Mouse (Mus musculus) stomach, embryonic 16.5 days (tissue): Measurements from ENCODE around the gene Tmem143. TPM values are rescaled to one million over a fixed set of nuclear protein-coding genes. Genes with fewer than 3 reads are reported as not detected.

Experiments
- ATAC-seq: fragments of 200-750 bp; cut with Nextera tagmentation; 2 replicates; pipeline ENCODE4 v1.8.0; 2017; ENCODE audit warnings: moderate number of reproducible peaks, moderate TSS enrichment; ENCODE audit not compliant: insufficient read depth, low FRiP score
- H3K27ac ChIP-seq: fragments of 300-500 bp; sonication (generic); 2 replicates; pipeline ENCODE4 v1.5.1; 2014; ENCODE audit warnings: low read length
- H3K27me3 ChIP-seq: fragments of 300-500 bp; sonication (generic); 2 replicates; pipeline ENCODE4 v1.6.1; 2014; ENCODE audit warnings: low read length, control low read depth, mixed read lengths; ENCODE audit not compliant: control insufficient read depth, insufficient read depth
- H3K36me3 ChIP-seq: fragments of 300-500 bp; sonication (generic); 2 replicates; pipeline ENCODE4 v1.6.1; 2014; ENCODE audit warnings: low read length; ENCODE audit not compliant: control insufficient read depth, insufficient read depth
- H3K4me1 ChIP-seq: fragments of 300-500 bp; sonication (generic); 2 replicates; pipeline ENCODE4 v1.6.1; 2014; ENCODE audit warnings: low read length, control low read depth, mixed read lengths; ENCODE audit not compliant: control insufficient read depth, insufficient read depth
- H3K4me2 ChIP-seq: fragments of 300-500 bp; sonication (generic); 2 replicates; pipeline ENCODE4 v1.6.1; 2014; ENCODE audit warnings: low read depth, low read length, mixed read lengths
- H3K4me3 ChIP-seq: fragments of 300-500 bp; sonication (generic); replicated peaks from 2 replicates; pipeline ENCODE4 v1.5.1; 2014; ENCODE audit warnings: mild to moderate bottlenecking, low read length
- H3K9ac ChIP-seq: fragments of 300-500 bp; sonication (generic); 2 replicates; pipeline ENCODE4 v1.6.1; 2014; ENCODE audit warnings: low read length
- H3K9me3 ChIP-seq: fragments of 300-500 bp; sonication (generic); replicated peaks from 2 replicates; pipeline ENCODE4 v1.6.1; 2016; ENCODE audit warnings: low read length, control low read depth; ENCODE audit not compliant: control insufficient read depth
- WGBS: fragments of 180-500 bp; shearing (Covaris S2); extraction: QIAGEN DNeasy Blood & Tissue Kit; methylation state at CpG from one replicate; pipeline ENCODE4 v1.1.7; 2014; 5-methylcytosine and 5-hydroxymethylcytosine counted together
- polyA plus RNA-seq: library from polyadenylated mRNA; unstranded; fragments of >200 nt; fragmentation: Nextera tagmentation; extraction: Ambion mirVana; gene quantifications from 2 replicates; pipeline ENCODE4 v1.2.1, GENCODE M21; 2015

The Tmem143 gene
- polyA plus RNA-seq = 4.2 and 6.0 TPM in 2 replicates

DNA sequence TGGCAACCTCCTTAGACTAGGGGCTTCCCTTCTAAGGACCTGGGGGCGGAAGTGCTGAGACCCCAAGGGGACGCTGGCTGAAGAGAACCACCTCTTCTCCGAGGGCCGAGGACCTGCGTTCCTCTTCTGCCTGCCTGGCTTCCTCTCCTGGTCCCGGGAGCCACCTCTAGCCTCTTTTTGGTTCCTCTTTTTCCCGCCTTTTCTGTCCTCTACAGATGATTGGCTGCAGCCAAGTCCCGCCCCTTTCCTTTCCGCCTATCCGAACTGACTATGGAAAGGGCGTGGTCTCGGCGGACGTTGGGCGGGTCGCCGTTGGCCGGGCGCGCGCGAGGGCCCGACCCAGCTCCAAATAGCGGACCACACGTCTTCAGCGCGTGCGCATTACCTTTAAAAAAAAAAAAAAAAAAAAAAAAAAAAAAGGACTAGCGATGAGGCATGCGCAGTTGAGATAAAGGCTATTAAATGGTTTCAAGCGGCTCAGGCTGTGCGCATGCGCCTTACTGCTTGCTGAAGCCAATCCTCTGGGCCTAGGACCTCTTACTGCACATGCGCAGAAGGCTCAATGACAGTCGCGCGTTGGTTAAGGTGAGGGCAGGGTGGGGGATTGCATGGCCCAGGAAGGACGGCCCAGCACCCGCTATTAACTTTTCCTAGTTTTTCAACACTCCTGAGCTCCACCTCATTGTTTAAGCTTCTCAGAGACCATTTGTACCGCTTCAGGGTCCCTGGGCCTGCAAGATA lies at the start of gene Tmem143, which contains the start of gene Syngr4:
TSS of gene Tmem143 (plus strand) at position 425 of the 741 bp plus-strand sequence.
TSS of gene Syngr4 (minus strand) at position 198 of the 741 bp plus-strand sequence.
- peaks cover 5% of the 10 kb centered on the region for H3K4me1 ChIP-seq
- H3K4me3 ChIP-seq = peak within 1 kb of the TSS; percentile 64
- H3K9me3 ChIP-seq = no peaks in the 10 kb centered on the region
- H3K4me2 ChIP-seq = peak within 1 kb of the TSS; percentile 93
- peak within 1 kb of the TSS; percentile 85 for H3K27ac ChIP-seq
- H3K36me3 ChIP-seq = no peaks in the 10 kb centered on the region
- peak within 1 kb of the TSS; percentile 84 for H3K9ac ChIP-seq
- ATAC-seq = peak; percentile 91
- WGBS = under 1% methylated on average over 40 of the region's 40 CpGs
- H3K27me3 ChIP-seq = no peaks in the 10 kb centered on the region

DNA sequence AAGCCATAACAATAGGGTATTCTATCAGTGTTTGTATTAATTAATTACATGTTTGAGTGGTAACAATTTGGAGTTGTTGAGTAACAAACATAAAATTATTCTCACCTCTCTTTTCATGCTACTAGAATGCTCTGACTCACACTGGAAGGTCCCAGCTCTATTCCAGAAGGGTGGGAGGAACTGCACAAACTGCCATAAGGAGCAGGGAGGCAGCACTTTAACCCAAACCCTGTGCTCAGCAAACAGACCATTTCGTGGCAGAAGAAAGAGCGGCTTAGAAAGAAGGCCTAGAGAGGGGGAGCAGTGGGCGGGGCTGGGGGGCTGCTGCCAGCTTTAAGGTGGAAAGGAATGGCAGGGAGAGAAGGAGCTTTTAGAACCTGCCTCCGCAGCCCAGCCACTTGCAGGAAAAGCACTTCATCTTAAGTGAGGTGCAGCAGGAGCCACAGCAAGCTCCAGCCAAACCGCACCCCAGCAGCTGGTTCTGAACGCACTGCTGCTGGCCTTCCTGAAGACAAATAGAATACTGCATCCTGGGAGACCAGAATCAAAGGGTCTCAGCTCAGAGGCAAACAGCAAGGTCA lies 48.2 kb upstream of the Tmem143 start:
- H3K4me2 ChIP-seq = no peak overlapping the region
- H3K9ac ChIP-seq = peak overlapping the region; percentile 33; the same call in 1 of the 2 replicates
- no peaks in the 10 kb centered on the region for H3K9me3 ChIP-seq
- H3K4me1 ChIP-seq = 0 out of 2 replicates have a peak, but pooled peaks cover 2% of the 10 kb centered on the region
- H3K4me3 ChIP-seq = no peak overlapping the region
- no peak for ATAC-seq
- no peaks in the 10 kb centered on the region for H3K36me3 ChIP-seq
- no peaks in the 10 kb centered on the region; the same call in 1 of the 2 replicates for H3K27me3 ChIP-seq
- H3K27ac ChIP-seq = no peak overlapping the region
- 9% methylated on average over 6 of the region's 6 CpGs for WGBS

DNA sequence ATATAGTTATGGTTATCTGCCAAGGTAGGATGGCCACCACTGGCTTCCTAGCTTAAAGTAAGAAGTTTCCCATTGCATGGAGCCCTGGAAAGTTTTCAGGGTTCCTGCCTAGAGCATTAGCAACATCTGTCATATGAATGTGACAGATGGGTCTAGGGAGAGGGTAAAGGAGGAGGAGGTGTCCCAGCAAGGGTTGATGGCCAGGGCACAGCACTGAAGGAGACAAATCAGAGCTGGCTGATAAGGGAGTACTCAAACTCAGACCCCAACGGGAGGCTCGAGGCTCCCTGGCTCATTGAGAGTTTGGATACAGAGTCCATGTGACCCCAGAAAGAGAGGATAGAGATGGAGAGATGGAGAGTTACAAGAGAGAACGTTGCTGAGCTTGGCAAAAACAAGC lies 46.1 kb upstream of the Tmem143 start:
- Histone ChIP-seq H3K4me1 (0 out of 2 replicates have a peak, but pooled peaks cover 2% of the 10 kb centered on the region), H3K9ac (no peak overlapping the region), H3K4me2 (no peak overlapping the region), H3K27ac (no peak overlapping the region), H3K9me3 (no peaks in the 10 kb centered on the region), H3K4me3 (no peak overlapping the region), H3K36me3 (no peaks in the 10 kb centered on the region), H3K27me3 (no peaks in the 10 kb centered on the region; the same call in 1 of the 2 replicates)
- ATAC-seq = no peak
- 66% methylated on average over 3 of the region's 3 CpGs for WGBS

DNA sequence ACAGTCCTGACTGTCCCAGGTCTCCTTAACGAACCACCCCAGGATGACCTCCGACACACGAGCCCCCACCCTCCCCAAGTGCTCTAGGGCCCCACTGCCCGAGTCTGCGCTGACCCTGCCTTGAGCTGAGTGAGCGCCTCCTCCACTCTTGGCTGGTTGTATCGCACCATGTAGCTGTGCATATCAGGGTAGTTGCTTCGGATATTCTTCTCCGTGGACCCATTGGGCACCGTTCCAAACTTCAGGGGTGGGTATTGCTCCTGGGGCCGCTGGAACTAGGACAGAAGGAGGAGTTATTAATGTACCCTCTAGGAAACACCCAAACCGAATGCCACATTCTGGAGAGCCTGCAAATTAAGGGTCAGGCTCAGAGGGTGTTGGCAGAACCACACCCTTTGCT lies 43.7 kb upstream of the Tmem143 start:
- no peak overlapping the region for H3K9ac ChIP-seq
- H3K4me2 ChIP-seq = no peak overlapping the region
- peaks cover 4% of the 10 kb centered on the region; the same call in 1 of the 2 replicates for H3K27me3 ChIP-seq
- 0 out of 2 replicates have a peak, but pooled peaks cover 12% of the 10 kb centered on the region for H3K4me1 ChIP-seq
- H3K9me3 ChIP-seq = no peaks in the 10 kb centered on the region
- H3K36me3 ChIP-seq = no peaks in the 10 kb centered on the region
- 80% methylated on average over 12 of the region's 12 CpGs for WGBS
- ATAC-seq = no peak
- no peak overlapping the region for H3K27ac ChIP-seq
- H3K4me3 ChIP-seq = no peak overlapping the region

DNA sequence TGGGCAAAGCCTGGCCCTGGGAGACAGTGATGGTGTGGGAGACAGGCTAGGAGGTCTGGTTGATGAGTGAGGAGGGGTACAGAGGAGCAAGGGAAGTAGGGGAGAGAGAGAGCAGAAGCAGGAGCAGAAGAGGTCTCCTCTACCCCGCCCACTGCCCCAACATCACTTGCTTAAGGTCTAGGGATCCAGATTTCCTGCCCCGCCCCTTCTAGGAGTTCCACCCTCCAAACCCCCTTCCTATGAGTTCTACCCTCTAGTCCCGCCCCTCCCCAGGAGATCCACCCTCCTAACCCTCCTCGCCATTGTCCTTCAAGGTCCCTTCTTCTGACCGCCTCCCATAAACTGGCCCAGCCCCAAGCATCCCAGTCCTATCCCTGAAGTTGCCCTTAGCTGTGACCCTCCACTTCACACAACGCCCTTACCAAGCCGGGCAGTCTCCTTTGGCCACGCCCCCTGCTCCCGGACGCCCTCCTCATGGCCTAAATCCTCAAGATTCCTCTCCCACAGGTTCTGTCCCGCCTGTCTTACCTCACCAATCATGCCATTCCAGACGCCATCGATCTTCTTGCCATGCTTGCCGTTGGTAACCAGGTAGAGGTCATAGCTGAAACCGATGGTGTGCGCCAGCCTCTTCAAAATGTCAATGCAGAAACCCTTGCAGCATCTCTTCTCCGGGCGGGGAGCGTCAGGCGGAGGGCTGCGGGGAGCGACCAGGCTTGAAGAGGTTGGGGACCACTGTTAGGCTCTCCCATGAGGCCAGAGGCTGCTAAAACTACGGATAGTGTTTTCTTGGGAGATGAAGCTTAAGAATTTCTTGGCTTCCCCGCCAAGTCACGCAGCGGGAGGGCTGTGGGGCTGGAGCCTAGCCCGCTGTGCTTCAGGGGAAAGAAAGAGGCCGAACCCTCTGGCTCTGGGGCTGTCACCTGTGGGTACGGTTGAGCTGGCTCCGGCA lies 39.5 kb upstream of the Tmem143 start:
- H3K4me2 ChIP-seq = peak overlapping the region; percentile 48
- H3K9ac ChIP-seq = peak overlapping the region; percentile 53; the same call in 1 of the 2 replicates
- peak overlapping the region; percentile 42 for H3K4me3 ChIP-seq
- H3K9me3 ChIP-seq = no peaks in the 10 kb centered on the region
- H3K27ac ChIP-seq = no peak overlapping the region
- 7% methylated on average over 30 of the region's 30 CpGs for WGBS
- peak; percentile 32 for ATAC-seq
- 0 out of 2 replicates have a peak, but pooled peaks cover 6% of the 10 kb centered on the region for H3K27me3 ChIP-seq
- 0 out of 2 replicates have a peak, but pooled peaks cover 9% of the 10 kb centered on the region for H3K4me1 ChIP-seq
- no peaks in the 10 kb centered on the region for H3K36me3 ChIP-seq

DNA sequence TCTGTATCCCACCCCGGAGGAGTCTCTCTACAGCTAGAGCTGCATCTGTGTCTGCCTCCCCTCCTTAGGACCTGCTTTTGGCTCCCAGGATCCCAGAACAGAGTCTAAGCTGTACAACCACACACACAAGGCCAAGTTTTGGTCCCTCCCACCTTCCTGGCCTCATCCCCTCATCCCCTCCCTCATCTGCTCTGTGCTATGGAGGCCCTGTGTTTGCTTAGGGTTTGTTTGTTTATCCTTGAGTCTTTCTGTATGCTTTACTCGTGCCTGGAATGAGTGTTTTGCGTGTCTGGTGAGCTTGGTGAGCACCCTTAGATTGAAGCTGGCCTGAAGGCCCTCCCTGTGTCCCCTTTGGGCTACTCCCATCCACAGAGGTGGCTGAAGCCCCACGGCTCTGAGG lies 37.7 kb upstream of the Tmem143 start:
- peak; percentile 48; the same call in 1 of the 2 replicates for ATAC-seq
- no peak overlapping the region; the same call in 1 of the 2 replicates for H3K9ac ChIP-seq
- 34% methylated on average over 4 of the region's 4 CpGs for WGBS
- 0 out of 2 replicates have a peak, but pooled peaks cover 6% of the 10 kb centered on the region for H3K27me3 ChIP-seq
- H3K4me1 ChIP-seq = 0 out of 2 replicates have a peak, but pooled peaks cover 9% of the 10 kb centered on the region
- no peak overlapping the region for H3K4me2 ChIP-seq
- no peak overlapping the region for H3K27ac ChIP-seq
- no peaks in the 10 kb centered on the region for H3K36me3 ChIP-seq
- no peaks in the 10 kb centered on the region for H3K9me3 ChIP-seq
- no peak overlapping the region for H3K4me3 ChIP-seq

DNA sequence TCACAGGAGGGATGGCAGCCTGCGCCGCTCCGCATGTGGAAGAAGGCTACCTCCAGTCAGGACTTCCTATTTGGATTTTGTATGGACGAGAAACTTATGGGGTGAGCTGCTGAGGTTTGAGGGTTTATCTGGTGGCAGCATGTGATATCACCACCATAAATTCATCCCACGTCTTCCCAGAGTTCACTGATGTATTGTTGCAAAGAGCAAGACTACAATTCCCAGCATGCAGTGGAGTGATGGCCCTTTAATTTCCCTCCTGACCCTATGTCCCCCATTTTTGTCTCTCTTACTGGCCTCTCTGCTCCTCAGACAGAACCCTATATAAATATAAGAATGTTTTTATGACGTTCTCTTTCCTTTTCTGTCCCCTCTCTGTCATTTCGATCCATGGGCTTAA lies 33.9 kb upstream of the Tmem143 start:
- peaks cover 4% of the 10 kb centered on the region; the same call in 1 of the 2 replicates for H3K4me1 ChIP-seq
- H3K4me2 ChIP-seq = no peak overlapping the region
- H3K9me3 ChIP-seq = no peaks in the 10 kb centered on the region
- WGBS = 85% methylated on average over 7 of the region's 7 CpGs
- H3K27me3 ChIP-seq = 0 out of 2 replicates have a peak, but pooled peaks cover 3% of the 10 kb centered on the region
- no peaks in the 10 kb centered on the region for H3K36me3 ChIP-seq
- no peak overlapping the region for H3K9ac ChIP-seq
- H3K27ac ChIP-seq = no peak overlapping the region
- H3K4me3 ChIP-seq = no peak overlapping the region
- ATAC-seq = no peak

DNA sequence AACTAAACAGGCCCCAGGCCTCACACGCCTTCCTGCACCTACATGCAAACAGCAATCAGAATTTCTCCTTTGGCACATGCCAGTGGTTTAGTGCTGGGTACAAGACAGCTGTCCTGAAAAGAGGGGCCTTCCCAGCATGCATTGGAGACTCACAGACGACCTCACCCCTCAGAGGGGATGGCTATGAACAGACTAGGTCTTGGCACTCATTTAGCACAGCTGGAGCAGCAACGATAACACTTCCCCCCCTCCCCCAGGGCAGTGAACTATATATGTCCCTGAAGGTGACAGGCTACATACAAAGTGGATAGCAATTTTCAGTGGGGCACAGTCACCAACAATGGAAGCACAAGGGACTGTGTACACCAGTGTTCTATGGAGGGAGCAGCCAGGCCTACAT lies 32.3 kb upstream of the Tmem143 start:
- Histone ChIP-seq H3K4me3 (no peak overlapping the region), H3K9ac (no peak overlapping the region), H3K4me2 (no peak overlapping the region), H3K27me3 (peaks cover 2% of the 10 kb centered on the region; the same call in 1 of the 2 replicates), H3K9me3 (no peaks in the 10 kb centered on the region), H3K4me1 (peaks cover 10% of the 10 kb centered on the region), H3K36me3 (no peaks in the 10 kb centered on the region), H3K27ac (no peak overlapping the region)
- no peak for ATAC-seq
- 63% methylated on average over 3 of the region's 3 CpGs for WGBS
